Mouse (Mus musculus) liver, postnatal 0 days (tissue): ENCODE data around the gene Zeb2.

ENCODE experiments used
- CTCF ChIP-seq: sonication (generic); IDR thresholded peaks from 2 replicates; pipeline ENCODE4 v1.5.1; 2016; ENCODE audit warnings: antibody characterized with exemption, low read depth
- EP300 ChIP-seq: IDR thresholded peaks from 2 replicates; pipeline ENCODE4 v1.6.1; 2016; ENCODE audit warnings: antibody characterized with exemption, low read depth, mild to moderate bottlenecking

GRCm38 (mm10) chr2:45088435-45089250 lies 28.6 kb downstream of the Zeb2 start:
- TF ChIP-seq EP300 (no peak), CTCF (no peak)
